Mouse (Mus musculus): ENCODE results near the gene Itga9. TPM values are rescaled to one million over a fixed set of nuclear protein-coding genes. Genes with fewer than 3 reads are reported as not detected.

The Itga9 gene
- total RNA-seq, 2 experiments from 2014 or later, result 6.1 to 11.2 TPM

DNA sequence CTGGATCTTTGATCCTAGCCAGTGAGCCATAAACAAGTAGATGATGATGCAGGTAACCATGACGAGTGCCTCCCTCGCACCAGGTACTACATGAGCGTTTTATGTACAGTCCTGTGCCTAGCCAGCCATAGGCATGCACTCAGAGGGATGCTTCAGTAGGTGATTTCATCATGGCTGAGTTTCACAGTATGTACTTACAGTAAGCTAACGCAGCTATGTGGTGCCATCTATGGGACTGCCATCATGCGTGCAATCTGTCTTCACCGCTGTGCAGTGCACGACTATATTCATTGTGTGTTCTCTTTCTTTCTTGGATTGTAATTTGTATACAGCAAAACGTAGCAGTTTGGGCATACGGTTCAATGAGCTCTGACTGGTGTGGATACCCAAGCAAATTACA, 77.9 kb downstream of the Itga9 start:
- DNase-seq (ENCODE audit: low spot score in 2 of 2), result no peak

DNA sequence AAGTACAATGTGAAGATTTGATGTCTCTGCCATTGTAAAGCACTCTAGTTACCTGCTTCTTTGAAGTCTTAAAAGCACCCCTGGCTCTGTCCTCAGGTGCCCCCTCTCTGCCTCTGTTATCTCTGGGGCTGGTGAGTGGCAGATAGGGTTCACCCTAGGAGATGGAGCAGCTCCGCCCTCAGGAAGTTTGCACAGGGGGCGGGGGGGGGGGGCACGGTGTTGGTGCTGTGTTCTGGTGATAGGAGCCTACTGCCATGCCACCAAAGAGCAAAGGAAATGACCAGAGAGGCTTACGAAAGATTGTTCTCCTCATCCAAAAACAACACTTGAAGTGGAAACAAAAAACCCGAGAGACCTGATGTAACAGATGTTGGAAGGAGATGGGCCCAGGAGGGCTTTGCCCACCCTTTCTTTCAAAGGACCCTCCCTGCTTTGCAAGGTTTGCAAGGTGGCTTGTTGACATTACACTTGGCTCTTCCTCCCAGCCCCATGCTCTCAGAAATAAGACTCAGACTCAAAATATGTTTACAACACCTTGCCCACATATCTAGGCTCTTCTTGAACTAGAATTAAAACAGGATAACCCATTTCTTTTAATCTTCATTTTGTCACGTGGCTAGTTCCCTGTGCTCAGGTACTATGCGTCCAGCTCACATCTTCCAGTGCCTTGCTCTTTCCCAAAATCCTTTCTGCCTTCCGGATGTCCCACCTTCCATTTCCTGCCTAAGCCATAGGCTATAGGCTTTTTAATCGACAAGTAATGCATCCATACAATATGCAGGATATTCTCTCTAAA, 79.9 kb downstream of the Itga9 start:
- no peak for DNase-seq (ENCODE audit: low spot score in 2 of 2)

DNA sequence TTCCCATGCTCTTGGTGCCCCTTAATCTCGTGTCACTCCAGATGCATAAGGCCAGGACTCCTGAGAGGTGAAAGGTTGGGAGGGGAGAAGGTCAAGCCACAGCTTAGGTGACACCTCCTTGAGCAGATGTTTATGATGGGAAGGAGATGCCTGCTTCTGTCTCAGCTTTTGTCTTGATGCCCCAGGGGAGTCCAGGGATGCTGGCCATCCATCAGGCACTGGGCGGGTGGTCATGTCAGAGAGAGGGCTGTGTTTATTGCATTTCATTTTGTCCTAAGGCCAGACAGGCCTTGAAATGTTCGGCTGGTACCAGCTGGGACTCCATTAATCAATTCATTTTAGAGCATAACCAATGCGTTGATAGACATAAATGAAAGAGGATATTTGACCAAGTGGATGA, 81.8 kb downstream of the Itga9 start:
- DNase-seq (ENCODE audit: low spot score in 2 of 2), result no peak

DNA sequence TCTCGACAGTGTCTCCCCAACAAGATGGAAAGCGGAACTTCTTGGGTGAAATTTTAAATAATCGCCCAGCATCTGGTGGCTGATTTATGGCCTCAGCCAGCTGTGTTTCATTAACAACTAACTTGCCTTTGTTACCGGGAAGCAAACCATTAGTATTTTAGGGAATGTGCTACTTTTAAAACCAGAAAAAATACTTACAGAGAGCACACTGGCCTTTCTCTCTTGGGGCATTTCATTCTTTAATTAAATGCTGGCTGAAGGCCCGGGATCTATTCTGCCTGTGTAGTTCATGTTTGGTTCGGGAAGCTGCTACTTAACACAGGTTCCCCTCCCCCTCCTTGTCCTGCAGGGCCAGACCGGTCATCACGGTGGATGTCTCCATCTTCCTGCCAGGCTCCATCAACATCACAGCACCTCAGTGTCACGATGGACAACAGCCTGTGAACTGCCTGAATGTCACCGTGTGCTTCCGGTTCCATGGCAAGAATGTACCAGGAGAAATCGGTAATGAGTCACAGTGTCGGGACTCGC, 82.5 kb downstream of the Itga9 start:
- no peak for DNase-seq (ENCODE audit: low spot score in 2 of 2)

DNA sequence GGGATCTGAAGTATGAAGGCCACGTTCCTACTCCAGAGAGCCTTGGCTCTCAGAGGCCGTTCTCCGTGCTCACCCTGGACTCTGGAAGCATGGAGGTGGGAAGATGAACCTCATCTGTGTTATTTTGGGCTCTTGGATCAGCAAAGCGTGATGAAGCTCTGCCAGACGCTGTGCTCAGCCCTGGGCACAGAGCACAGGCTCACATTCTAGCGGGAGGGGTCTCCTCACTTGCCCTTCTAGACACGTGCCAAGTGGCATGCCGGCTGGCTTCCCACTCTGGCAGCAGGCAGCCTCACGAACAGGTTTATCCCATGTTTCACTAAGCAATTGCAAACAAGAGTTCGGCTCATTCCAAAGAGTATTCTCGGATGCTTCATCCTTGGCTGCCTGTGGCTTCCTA, 86.8 kb downstream of the Itga9 start:
- DNase-seq (ENCODE audit: low spot score in 2 of 2), result peak; percentile 77 to 85

DNA sequence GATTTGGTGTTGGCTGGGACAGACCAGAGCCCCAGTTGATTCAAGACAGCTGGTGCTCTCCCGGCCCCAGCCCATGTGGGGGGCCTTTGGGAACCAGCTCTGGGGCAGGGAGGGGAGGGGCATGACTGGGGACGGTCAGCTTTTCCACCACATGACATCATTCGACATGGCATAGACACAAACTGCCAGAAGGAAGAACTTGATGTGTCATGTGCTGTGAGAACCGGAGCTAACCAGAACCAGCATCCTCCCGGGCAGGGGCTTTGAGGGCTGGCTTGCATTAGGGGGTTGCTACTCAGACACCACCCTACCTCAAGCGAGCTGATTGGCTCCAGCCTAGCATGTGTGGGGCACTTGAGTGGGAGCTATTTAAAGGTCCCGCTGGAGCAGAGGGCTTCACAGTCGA, 87.9 kb downstream of the Itga9 start:
- DNase-seq (ENCODE audit: low spot score in 2 of 2), result no peak

DNA sequence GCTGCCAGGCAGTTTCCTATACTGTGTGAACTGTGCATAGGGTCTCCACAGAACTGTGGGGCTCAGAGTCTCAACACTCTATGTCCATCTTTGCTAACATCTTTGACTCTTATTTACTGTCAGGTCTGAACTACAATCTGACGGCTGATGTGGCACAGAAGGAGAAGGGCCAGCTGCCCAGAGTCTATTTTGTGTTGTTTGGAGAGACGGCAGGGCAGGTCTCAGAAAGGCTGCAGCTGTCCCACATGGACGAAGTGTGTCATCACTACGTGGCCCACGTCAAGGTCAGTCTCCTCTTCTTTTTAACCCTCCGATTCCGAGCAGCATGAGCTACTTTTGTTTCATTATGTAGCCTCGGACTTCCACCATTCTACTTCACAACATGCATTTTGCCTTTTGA, 91.7 kb downstream of the Itga9 start:
- DNase-seq (ENCODE audit: low spot score in 2 of 2), result no peak

DNA sequence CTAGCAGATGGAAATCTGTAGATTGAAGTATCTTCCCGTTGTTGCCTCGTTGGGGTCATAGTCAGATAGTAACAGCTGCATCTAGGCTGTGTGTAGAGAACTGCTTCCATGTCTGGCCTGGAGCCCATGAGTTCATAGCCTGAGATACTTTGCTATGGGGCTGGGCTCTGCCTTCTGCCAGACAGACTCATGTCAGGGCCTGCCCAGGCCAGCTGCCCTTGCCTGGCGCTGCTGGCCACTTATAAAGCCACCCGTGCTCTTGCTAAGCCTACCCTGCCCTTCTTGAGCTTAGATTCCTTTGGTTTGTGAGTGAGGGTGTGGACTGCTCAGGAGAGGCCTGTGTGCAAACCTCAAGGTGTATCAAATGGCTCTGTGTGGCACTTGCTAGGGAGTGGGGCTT, 93.2 kb downstream of the Itga9 start:
- no peak for DNase-seq (ENCODE audit: low spot score in 2 of 2)

DNA sequence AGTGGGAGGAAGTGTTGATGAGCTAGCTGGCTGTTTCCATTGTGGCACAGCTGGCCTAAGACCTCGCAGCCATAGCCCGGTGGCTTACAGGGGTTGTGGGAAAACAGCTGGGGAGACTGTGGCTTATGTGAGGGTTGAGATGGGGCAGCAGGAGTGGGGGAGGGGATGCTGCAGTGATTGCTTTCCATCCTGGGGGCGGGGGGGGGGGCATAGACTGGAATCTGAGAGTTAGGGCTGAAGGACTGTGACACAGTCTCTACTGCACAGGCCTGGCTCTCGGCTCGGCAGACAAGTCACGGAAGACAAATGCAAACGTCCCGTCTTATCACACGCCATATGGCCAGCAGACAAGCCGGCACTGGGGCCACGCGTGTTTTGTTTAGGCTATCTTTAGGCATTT, 94.4 kb downstream of the Itga9 start:
- DNase-seq (ENCODE audit: low spot score in 2 of 2), result no peak

DNA sequence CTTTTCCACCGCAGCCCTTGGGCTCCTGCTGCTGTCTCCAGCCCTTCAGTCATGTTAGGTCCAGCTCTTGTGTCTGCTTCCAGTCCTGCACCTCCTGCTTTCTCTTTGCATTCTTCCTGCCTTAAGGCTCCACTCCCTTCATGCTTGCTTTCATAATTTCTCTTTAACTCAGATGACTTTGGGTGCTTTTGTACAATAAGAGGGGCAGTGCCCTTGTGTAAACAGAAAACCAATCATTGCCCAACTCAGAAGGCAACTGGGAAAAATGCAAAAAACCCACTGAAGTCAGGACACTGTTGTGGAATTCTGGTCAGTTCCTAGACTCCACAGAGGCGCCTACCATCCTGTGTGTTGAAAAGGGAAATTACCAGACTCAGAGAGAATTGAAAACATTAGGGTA, 95.3 kb downstream of the Itga9 start:
- no peak for DNase-seq (ENCODE audit: low spot score in 2 of 2)

DNA sequence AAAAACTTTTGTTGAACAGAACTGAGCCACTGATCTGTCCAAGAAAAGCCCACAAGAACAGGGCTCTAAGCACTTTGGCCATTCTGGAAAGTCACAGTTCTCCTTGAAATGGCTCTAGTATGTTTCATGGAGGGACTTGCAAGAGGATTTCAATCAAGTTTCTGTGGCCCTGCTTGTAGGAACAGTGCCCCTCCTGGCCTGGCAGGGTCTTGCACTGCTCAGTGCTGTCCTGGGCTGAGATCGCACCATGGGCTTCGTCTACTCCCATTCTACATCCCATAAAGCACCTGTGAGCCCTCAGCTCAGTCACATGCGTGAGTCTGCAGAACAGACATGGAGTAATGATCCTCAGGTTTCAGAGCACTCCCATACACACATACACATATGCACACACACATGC, 96.7 kb downstream of the Itga9 start:
- DNase-seq (ENCODE audit: low spot score in 2 of 2), result no peak

DNA sequence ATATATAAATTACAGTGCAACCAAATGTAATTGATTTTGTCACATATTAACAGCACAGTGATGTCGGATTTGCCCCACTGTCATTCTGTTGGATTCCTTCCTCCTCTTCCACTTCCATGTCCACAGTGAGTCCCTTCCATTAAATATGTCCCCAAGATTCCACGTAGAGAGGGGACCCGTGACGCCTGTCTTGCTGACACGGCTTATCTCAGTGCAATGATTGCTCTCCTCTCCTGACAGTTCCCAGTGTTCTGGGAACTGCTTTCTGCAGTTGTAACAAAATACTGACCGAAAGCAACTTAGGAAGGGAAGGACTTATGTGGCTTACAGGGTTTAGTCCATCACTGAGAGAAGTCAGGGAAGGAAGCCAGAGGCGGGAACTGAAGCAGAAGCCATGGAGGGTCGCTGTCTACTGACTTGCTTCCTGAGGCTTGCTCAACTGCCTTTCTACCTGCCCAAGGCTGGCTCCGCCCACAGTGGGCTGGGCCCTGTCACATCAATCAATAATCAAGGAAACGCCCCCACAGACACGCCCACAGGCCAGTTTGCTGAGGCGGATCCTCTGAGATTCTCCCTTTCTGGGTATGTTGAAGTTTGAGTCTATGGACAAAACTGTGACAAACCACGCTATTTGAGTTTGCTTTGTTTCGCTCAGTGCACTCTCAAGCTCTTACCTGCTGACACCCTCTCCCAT, 99.0 kb downstream of the Itga9 start:
- DNase-seq (ENCODE audit: low spot score in 2 of 2), result no peak

DNA sequence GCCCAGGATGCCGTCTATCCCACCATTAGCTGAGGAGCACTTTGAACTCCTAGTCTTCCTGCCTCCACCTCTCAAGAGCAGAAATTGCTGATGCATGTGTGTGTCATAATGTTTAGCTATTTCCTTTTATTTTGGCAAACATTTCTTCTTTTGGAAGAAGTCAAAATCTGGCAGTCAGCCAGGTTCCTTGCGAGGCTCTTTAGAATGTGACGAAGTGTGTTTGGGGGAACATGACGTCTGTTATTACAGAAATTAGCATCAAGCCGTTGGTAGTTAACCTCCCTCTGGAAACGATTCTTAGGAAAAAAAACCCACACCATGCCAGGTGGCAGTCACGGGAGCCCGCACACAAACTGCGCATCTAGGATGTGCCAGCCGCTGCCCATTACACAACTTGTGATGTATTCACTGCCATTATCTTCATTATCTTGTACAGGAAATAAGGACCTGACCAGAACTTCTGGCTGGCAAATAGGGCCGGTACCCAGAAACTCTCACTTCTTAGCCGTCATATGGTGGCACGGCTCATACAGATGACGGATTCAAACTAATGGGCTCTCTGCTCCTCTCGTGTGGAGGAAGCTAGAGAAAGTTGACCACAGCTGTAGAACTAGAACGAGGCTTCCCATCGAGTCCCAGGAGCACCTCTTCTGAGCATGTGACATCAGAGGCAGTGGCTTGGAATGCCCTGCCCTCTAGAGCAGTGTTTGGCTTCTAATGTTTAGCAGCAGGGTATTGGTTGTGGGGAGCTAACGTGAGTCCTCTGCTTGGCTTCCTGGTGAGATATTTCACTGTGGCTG, 99.9 kb downstream of the Itga9 start:
- no peak for DNase-seq (ENCODE audit: low spot score in 2 of 2)

DNA sequence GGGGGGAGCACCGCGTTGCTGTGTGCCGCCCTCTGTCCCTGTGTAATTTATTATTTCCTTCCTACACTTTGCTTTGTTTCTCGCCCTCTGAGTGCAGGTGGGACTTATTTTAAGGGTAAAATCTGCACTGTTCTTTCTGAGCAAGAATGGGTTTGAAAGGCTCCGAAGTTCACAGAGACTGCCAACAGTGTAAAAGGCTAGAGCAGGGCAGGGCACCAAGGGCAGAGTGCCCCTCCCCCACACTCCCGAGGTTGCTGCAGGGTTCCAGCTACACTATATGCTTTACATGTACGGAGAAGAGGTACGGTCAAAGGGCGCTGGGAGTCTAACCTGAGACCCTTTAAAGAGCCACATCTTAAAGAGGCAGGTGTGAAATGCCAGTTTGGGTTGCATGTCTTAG, 104.1 kb downstream of the Itga9 start:
- DNase-seq (ENCODE audit: low spot score in 2 of 2), result no peak

DNA sequence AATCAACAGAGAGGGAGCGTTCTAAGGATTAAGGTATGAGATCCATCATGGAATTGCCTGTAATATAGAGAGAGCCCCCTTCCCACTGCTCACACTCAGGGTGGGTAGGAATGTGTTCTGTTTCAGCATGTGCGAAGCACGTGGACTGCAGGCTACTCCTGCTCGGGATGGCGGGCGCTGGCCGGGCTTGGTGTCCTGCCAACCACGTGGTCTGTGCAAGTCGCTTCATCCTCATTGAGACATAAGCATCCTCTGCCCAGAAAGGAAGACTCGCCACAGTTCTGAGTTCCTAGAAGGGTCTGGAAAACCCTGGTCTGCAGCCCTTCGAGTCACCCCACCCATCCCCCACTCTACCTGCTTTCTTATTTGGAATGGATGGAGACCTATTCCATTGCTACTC, 105.3 kb downstream of the Itga9 start:
- DNase-seq (ENCODE audit: low spot score in 2 of 2), result no peak

DNA sequence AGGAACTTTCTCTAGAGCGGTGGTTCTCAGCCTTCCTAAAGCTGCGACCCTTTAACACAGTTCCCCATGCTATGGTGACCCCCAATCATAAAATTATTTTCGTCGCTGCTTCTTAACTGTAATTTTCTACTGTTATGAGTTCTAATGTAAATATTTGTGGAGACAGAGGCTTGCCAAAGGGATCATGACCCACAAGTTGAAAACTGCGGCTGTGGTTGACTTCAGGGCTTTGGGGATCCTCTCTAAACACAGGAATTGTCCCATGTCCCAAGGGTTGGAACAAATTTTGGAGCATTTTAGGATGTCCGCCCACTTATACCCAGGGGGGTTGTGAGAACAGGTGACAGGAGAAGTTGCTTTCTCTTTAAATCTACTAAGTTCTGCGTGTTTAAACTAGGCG, 107.0 kb downstream of the Itga9 start:
- no peak for DNase-seq (ENCODE audit: low spot score in 2 of 2)

DNA sequence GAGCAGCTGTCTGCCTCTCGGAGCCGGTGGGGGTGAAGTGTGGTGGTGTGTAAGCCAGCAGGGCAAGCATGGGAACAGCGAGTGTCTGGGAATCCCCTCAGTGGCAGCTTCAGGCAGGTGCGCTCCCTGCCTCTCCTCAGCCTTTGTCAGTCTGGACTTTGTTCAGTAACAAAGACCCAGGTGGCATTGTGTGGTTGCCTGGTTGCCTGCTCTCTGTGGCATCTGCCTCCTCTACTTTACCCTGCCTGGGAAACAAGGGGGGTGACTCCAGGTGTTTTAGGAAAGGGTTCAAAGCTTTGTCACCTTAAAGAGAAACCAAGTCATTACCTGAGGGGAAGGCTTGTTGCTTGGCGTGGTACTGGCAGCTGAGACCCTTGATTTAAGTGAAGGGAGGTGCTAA, 108.0 kb downstream of the Itga9 start:
- DNase-seq (ENCODE audit: low spot score in 2 of 2), result no peak

DNA sequence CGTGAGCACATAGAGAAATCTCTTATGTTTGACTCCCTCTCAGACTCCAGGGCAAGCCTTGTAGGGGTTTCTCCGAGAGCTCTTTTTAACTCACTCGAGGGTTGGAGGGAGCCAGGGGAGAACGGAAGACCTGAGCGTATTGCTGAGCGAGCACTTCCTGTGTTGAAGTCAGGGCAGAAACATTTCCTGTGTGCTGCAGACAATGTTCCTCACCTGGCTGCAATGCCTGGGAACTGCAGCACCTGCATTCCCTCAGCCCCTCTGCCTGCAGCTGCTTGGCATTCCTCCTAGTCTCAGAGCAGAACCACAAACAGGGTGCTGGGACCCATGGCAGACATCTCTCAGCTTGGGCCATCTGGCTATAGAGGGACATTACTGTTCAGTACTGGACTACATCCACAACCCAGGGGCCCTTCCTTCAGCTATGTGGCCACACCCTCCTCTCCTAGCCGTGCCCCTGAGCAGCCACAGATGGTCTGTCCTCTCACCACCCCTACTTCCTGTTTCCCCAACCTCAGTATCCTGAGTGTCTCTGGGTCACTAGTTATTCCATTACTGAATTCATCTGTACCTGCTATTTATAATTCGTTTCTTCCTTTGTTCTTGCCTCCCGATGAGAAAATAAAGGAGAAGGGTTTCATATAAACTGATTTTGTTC, 109.6 kb downstream of the Itga9 start:
- DNase-seq (ENCODE audit: low spot score in 2 of 2), result no peak

DNA sequence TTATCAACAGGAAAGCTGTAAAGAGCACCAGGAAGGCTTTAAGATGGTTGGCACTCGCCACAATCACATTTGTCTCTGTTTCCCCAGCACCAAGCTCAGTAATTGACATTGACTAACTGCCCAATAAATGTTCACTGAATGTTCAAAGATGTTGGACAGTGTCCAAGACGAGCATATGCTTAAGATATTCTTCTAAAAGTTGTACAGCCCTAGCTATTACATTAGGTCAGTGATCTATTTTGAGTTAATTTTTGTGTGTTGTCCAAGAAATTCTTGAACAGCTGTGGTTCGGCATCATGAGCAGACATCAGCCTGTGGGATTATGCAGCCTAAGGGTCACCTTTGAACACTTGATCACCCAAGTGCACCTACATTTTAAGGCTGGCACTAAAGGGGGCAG, 110.9 kb downstream of the Itga9 start:
- DNase-seq (ENCODE audit: low spot score in 2 of 2), result peak in 1 of 2 experiments; percentile 28

DNA sequence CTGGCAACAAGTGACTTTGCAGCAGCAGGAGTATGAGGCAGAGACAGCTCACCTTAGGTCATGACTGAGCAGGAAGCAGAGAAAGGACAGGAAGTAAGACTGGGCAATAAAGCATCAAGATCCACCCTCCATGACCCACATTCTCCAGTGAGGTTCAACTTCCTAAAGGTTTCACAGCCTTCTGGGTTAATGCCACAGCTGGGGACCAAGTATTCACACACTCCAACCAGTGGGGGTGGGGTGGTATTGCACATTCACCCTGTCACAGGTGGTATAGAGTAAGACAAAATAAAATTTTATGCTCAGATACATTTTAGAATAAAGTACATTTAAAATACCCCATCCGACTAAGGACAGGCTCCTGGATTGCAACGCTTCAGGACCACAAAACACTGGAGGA, 112.0 kb downstream of the Itga9 start:
- DNase-seq (ENCODE audit: low spot score in 2 of 2), result no peak

DNA sequence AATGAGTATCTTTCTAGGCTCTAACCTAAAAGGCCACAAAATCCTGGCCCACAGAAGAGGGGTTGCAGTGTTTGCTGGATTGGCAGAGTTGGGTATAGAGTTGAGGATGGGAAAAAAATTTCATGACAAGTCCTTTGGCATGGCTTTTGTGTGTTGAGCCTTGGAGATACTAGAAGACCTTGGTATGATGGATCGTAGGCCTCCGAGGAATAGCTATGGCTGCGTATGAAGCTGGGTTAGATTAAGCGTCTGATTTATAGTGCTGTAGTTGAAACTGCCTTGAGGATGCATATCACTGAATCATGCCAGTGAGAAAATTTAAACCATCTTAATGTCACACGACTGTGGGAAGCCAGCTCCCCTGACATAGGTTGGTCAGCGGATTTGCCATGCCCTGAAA, 114.6 kb downstream of the Itga9 start:
- no peak for DNase-seq (ENCODE audit: low spot score in 2 of 2)

All from layer of hippocampus, postnatal 14 days (tissue).